Mouse (Mus musculus): ENCODE results near the gene Kbtbd4. TPM values are rescaled to one million over a fixed set of nuclear protein-coding genes. Genes with fewer than 3 reads are reported as not detected.
A peak's percentile ranks its signal among the peaks of the same experiment; 100 is the strongest.

Gene Kbtbd4
- 33.0 TPM for polyA plus RNA-seq (2021)

DNA sequence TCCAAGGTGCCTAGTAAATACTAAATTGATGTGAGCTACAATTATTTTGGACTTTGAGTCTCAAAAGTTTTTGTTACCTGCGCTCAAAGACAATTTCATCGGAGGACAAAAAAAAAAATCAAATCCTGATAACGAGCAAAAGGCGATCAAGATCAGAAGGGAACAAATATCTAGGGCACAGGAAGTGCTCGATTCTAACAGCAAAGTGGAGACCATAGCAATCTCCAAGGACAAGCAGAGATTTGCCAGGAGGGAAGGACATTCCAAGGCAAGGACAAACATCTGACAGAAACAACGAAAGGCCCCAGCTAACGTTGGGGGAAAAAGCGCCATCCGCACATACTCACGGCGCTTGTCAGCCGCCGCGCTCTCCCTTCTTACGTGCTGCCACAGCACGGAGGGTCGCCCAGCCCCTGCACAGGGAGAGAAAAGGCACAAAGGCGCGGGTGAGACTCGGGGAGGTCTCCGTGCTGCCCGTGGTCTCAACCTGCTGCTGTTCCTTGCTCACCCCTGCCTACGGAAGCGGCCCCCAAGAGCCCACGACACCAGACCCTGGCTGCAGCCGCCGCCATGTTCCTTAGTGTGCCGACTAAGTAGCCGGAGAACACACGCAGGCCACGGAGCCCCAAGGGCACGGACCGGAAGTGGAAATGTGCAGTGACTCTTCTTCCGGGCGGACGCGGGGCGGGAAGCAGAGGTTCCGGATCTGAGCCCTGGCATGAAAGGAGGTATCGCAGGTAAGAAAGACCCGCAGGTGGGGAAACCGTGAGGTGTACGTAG lies at the start of gene Kbtbd4, which contains the start of gene Ndufs3:
Gene Kbtbd4, plus strand, starts transcription at position 665 of the 780 bp plus-strand sequence.
Gene Ndufs3, minus strand, starts transcription at position 752 of the 780 bp plus-strand sequence.
- in situ Hi-C loops (cut with MboI; ENCODE audit: low pct_unique_long_range_greater_than_20kb): no loop called here
- ChIA-PET POLR2A (interaction anchor here (0.7 to 1.0 kb wide), 3 partner anchors 10 to 34 kb away, joined by 3 to 5 read pairs (median 3); no protein-coding TSS in a partner anchor), CTCF (interaction anchor here (1.2 kb wide), 1 partner anchor 10 kb away, joined by 5 read pairs; no protein-coding TSS in a partner anchor)
- no peak for TF ChIP-seq CTCF (IDR thresholded peaks at IDR 0.05)
- no peaks in the 10 kb centered on the region for H3K27me3 ChIP-seq
- no peak for DNase-seq (ENCODE audit: low read depth, low spot score)
- peak; percentile 74 for ATAC-seq

GRCm38 (mm10) chr2:90861486-90861885 lies 43.1 kb upstream of the Kbtbd4 start:
- H3K27me3 ChIP-seq: no peaks in the 10 kb centered on the region
- ATAC-seq (no peak), DNase-seq (ENCODE audit: low read depth, low spot score) (no peak)
- POLR2A ChIA-PET: no interaction called here
- TF ChIP-seq CTCF (IDR thresholded peaks at IDR 0.05): no peak
- in situ Hi-C loops (cut with MboI; ENCODE audit: low pct_unique_long_range_greater_than_20kb): loop anchor here (5.0 kb wide), 1 partner anchor 201 kb away; no protein-coding TSS in a partner anchor
- CTCF ChIA-PET: interaction anchor here (1.1 to 1.4 kb wide), 2 partner anchors 11 to 36 kb away, joined by 3 read pairs; no protein-coding TSS in a partner anchor

GRCm38 (mm10) chr2:90864184-90864583 lies 40.4 kb upstream of the Kbtbd4 start:
- DNase-seq (ENCODE audit: low read depth, low spot score): no peak
- TF ChIP-seq CTCF (IDR thresholded peaks at IDR 0.05): no peak
- ChIA-PET POLR2A (interaction anchor here (0.7 kb wide), 1 partner anchor 46 kb away, joined by 3 read pairs; no protein-coding TSS in a partner anchor), CTCF (interaction anchor here (1.4 kb wide), 2 partner anchors 12 to 16 kb away, joined by 3 to 5 read pairs; no protein-coding TSS in a partner anchor)
- in situ Hi-C loops (cut with MboI; ENCODE audit: low pct_unique_long_range_greater_than_20kb): loop anchor here (5.0 kb wide), 1 partner anchor 198 kb away; no protein-coding TSS in a partner anchor
- H3K27me3 ChIP-seq: no peaks in the 10 kb centered on the region
- ATAC-seq: no peak

DNA sequence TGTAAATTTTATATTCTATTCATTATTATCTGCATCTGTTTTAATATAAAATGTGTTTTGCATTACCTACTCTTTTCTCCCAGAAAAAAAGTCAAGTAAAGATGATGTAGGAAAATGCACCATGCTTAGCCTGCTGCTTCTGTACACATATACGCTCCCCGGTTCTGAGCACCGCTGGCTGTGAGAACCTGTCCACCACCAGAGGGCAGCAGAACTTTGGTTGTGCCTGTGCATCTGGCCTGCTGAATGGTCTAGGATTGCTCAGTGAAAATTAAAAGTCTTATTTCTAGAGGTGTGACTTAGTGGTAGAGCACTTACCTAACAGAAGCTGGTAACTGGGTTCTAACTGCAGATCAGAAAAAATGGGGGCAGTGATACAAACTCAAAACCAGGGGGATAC lies 38.0 kb upstream of the Kbtbd4 start:
- CTCF ChIA-PET: interaction anchor here (0.7 to 4.1 kb wide), 29 partner anchors 9 to 203 kb away, joined by 3 to 20 read pairs (median 4); partner anchors contain the start of gene Slc39a13
- no peak for DNase-seq (ENCODE audit: low read depth, low spot score)

GRCm38 (mm10) chr2:90870136-90870601 lies 34.4 kb upstream of the Kbtbd4 start:
- no peak for TF ChIP-seq CTCF (IDR thresholded peaks at IDR 0.05)
- ATAC-seq (no peak), DNase-seq (ENCODE audit: low read depth, low spot score) (no peak)
- ChIA-PET POLR2A (interaction anchor here (1.0 kb wide), 1 partner anchor 34 kb away, joined by 3 read pairs; no protein-coding TSS in a partner anchor), CTCF (interaction anchor here (1.3 to 1.5 kb wide), 2 partner anchors 12 to 46 kb away, joined by 3 read pairs; no protein-coding TSS in a partner anchor)
- in situ Hi-C loops (cut with MboI; ENCODE audit: low pct_unique_long_range_greater_than_20kb): no loop called here
- H3K27me3 ChIP-seq: no peaks in the 10 kb centered on the region

More for the DNA sequence above, 38.0 kb upstream of the Kbtbd4 start:
- in situ Hi-C loops (cut with MboI; ENCODE audit: low pct_unique_long_range_greater_than_20kb): no loop called here
- POLR2A ChIA-PET: interaction anchor here (0.6 to 1.0 kb wide), 2 partner anchors 202 to 215 kb away, joined by 3 to 4 read pairs; no protein-coding TSS in a partner anchor
- peak; percentile 95 for TF ChIP-seq CTCF (IDR thresholded peaks at IDR 0.05)
- no peaks in the 10 kb centered on the region for H3K27me3 ChIP-seq
- ATAC-seq: peak; percentile 54

DNA sequence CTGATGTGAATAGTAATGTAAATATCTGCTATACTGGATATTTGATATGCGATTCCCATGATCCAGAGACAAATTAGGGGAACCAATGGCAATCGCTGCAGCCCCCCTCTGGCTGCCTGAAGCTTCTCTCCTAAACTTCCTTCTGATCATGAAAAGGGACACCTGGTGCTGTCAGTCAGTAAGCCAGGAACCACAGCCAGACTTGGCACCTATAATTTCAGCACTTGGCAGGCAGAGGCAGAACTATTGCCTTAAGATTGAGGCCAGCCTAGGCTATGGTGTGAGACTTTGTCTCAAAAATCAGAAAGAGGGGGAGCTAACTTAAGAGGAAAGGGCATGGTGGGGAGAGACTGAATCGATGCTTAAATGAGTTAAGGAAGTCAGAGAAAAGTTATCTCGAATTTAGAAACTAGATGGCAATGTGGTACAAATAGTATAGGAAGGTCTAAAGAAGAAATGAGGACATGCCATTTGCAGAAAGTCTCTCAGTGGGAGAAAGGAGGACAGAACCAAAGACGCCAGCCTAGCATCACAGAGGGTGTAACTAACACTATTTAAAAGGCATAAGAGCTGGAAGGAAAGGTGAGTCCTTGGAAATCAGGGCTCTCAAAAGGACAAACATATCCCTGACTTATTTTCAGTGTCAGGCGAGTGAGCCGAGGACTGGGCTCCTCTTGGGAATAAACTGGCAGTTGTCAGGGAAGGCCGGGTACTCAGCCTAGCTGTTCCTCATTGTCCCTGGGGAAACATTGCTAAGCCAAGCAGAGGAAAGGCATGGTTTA lies 33.2 kb upstream of the Kbtbd4 start:
- no peaks in the 10 kb centered on the region for H3K27me3 ChIP-seq
- DNase-seq (ENCODE audit: low read depth, low spot score): no peak
- no peak for TF ChIP-seq CTCF (IDR thresholded peaks at IDR 0.05)
- ChIA-PET CTCF (interaction anchor here (0.8 to 1.7 kb wide), 5 partner anchors 12 to 45 kb away, joined by 3 to 4 read pairs (median 3); partner anchors contain the start of gene C1qtnf4), POLR2A (no interaction called here)
- ATAC-seq: no peak
- in situ Hi-C loops (cut with MboI; ENCODE audit: low pct_unique_long_range_greater_than_20kb): no loop called here

DNA sequence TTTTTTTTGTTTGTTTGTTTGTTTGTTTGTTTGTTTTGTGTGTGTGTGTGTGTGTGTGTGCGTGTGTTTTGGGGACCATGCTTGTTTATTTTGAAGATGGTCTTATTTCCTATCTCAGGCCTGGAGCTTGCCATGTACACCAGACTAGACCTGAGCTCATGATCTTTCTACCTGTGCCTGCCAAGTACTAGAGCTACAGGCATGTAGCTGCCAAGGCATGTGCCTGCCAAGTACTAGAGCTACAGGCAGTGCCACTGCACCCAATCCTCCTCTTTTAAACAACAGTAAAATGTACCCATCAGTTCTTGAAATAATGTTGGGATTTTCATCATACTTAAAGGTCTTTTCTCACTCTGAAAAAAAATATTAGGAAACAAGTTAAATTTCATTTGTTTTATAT lies 30.5 kb upstream of the Kbtbd4 start:
- in situ Hi-C loops (cut with MboI; ENCODE audit: low pct_unique_long_range_greater_than_20kb): no loop called here
- no peak for TF ChIP-seq CTCF (IDR thresholded peaks at IDR 0.05)
- POLR2A ChIA-PET: interaction anchor here (1.1 kb wide), 1 partner anchor 20 kb away, joined by 3 read pairs; no protein-coding TSS in a partner anchor
- H3K27me3 ChIP-seq: no peaks in the 10 kb centered on the region
- CTCF ChIA-PET: no interaction called here
- DNase-seq (ENCODE audit: low read depth, low spot score) (no peak), ATAC-seq (no peak)

GRCm38 (mm10) chr2:90875239-90875638 lies 29.3 kb upstream of the Kbtbd4 start:
- H3K27me3 ChIP-seq: no peaks in the 10 kb centered on the region
- CTCF ChIA-PET: interaction anchor here (1.2 kb wide), 1 partner anchor 11 kb away, joined by 3 read pairs; no protein-coding TSS in a partner anchor
- no peak for DNase-seq (ENCODE audit: low read depth, low spot score)
- POLR2A ChIA-PET: no interaction called here
- ATAC-seq: no peak
- TF ChIP-seq CTCF (IDR thresholded peaks at IDR 0.05): no peak
- in situ Hi-C loops (cut with MboI; ENCODE audit: low pct_unique_long_range_greater_than_20kb): no loop called here

- CTCF ChIA-PET: interaction anchor here (1.2 to 2.8 kb wide), 3 partner anchors 9 to 17 kb away, joined by 3 to 20 read pairs (median 5); no protein-coding TSS in a partner anchor
- TF ChIP-seq CTCF (IDR thresholded peaks at IDR 0.05): no peak
- H3K27me3 ChIP-seq: no peaks in the 10 kb centered on the region
- DNase-seq (ENCODE audit: low read depth, low spot score) (no peak), ATAC-seq (no peak)
- in situ Hi-C loops (cut with MboI; ENCODE audit: low pct_unique_long_range_greater_than_20kb): no loop called here
- POLR2A ChIA-PET: interaction anchor here (1.3 kb wide), 1 partner anchor 9 kb away, joined by 3 read pairs; no protein-coding TSS in a partner anchor
Measured at GRCm38 (mm10) chr2:90877584-90878259, 26.8 kb upstream of the Kbtbd4 start.
